Mouse (Mus musculus) embryonic facial prominence, embryonic 14.5 days (tissue): ENCODE data around the gene Zdhhc4. TPM values are rescaled to one million over a fixed set of nuclear protein-coding genes. Genes with fewer than 3 reads are reported as not detected.

ENCODE experiments used
- ATAC-seq: fragments of 200-750 bp; cut with Nextera tagmentation; 2 replicates; pipeline ENCODE4 v1.8.0; 2017; ENCODE audit warnings: low read depth, moderate number of reproducible peaks, moderate TSS enrichment
- DNase-seq: peaks from one replicate; pipeline ENCODE4 v3.0.0-alpha.2; 2015; ENCODE audit warnings: low spot score
- H3K27ac ChIP-seq: fragments of 300-500 bp; sonication (generic); replicated peaks from 2 replicates; pipeline ENCODE4 v1.5.1; 2014; ENCODE audit warnings: low read depth, mild to moderate bottlenecking, low read length, moderate library complexity
- H3K27me3 ChIP-seq: fragments of 300-500 bp; sonication (generic); replicated peaks from 2 replicates; pipeline ENCODE4 v1.6.1; 2014; ENCODE audit warnings: low read length; ENCODE audit not compliant: control insufficient read depth, insufficient read depth
- H3K36me3 ChIP-seq: fragments of 300-500 bp; sonication (generic); 2 replicates; pipeline ENCODE4 v1.6.1; 2014; ENCODE audit warnings: low read length, mixed read lengths; ENCODE audit not compliant: control insufficient read depth, insufficient read depth
- H3K4me1 ChIP-seq: fragments of 300-500 bp; sonication (generic); 2 replicates; pipeline ENCODE4 v1.6.1; 2014; ENCODE audit warnings: antibody characterized with exemption, low read length; ENCODE audit not compliant: control insufficient read depth, insufficient read depth
- H3K4me2 ChIP-seq: fragments of 300-500 bp; sonication (generic); 2 replicates; pipeline ENCODE4 v1.6.1; 2014; ENCODE audit warnings: low read depth, mild to moderate bottlenecking, low read length, moderate library complexity, mixed read lengths
- H3K4me3 ChIP-seq: fragments of 300-500 bp; sonication (generic); 2 replicates; pipeline ENCODE4 v1.5.1; 2014; ENCODE audit warnings: low read depth, mild to moderate bottlenecking, low read length
- H3K9ac ChIP-seq: fragments of 300-500 bp; sonication (generic); 2 replicates; pipeline ENCODE4 v1.6.1; 2014; ENCODE audit warnings: low read depth, mild to moderate bottlenecking, low read length, moderate library complexity, mixed read lengths
- H3K9me3 ChIP-seq: fragments of 300-500 bp; sonication (generic); 2 replicates; pipeline ENCODE4 v1.6.1; 2016; ENCODE audit warnings: low read length; ENCODE audit not compliant: control insufficient read depth
- WGBS: fragments of 180-500 bp; shearing (Covaris S2); extraction: QIAGEN DNeasy Blood & Tissue Kit; methylation state at CpG from one replicate; pipeline ENCODE4 v1.1.7; 2014; 5-methylcytosine and 5-hydroxymethylcytosine counted together
- polyA plus RNA-seq: library from polyadenylated mRNA; unstranded; fragments of >200 nt; fragmentation: Nextera tagmentation; extraction: Ambion mirVana; gene quantifications from 2 replicates; pipeline ENCODE4 v1.2.1, GENCODE M21; 2014

Zdhhc4 gene
- polyA plus RNA-seq, 1 experiment from 2014 or later: 68.3 TPM

DNA sequence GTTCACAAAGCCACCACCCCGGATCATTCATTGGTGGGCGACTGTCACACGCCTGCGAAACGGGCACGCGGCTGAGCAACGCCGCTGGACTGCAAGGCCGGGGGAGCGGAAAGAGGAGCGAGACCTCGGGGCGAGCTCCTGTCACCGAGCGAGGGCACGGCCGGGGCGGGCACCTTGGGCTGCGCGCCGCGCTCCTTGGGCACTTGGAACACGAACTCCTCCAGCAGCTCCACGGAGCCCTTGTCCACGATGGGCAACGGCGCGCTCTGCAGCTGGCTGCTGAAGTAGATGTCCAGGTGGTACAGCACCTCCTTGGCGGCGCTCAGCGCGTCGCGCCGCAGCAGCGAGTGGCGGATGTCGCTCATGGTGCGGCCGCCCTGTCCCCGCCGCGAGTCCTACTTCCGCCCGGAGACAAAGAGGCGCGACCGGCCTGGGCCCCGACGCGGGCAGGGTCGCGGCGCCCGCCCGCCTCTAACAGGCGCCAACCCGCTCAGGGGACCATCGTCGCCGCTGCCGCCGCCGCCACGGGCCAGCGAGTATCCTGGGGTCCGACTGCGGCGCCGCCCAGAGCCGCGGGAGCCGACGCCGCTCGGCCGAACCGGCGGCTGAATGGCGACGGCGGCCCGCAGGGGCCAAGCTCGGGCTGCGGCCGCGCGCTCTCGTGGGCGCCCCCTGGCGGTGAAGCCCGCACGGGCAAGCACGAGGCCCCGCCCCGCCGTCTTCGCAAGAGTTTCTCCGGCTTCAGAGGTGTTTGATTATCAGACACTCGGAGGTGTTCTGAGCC is 14.1 kb downstream of the Zdhhc4 start, which contains the start of gene E130309D02Rik:
TSS of gene E130309D02Rik (minus strand) at position 631 of the 784 bp plus-strand sequence.
- H3K9me3 ChIP-seq: no peaks in the 10 kb centered on the region
- H3K27ac ChIP-seq: peak within 1 kb of the TSS; percentile 88
- WGBS: under 1% methylated on average over 29 of the region's 101 CpGs
- DNase-seq: peak; percentile 84
- peaks cover 69% of the 10 kb centered on the region for H3K36me3 ChIP-seq
- ATAC-seq: peak; percentile 86
- peak within 1 kb of the TSS; percentile 97 for H3K9ac ChIP-seq
- no peaks in the 10 kb centered on the region for H3K27me3 ChIP-seq
- H3K4me3 ChIP-seq: peak within 1 kb of the TSS; percentile 92
- peak within 1 kb of the TSS; percentile 54 for H3K4me2 ChIP-seq
- H3K4me1 ChIP-seq: peaks cover 12% of the 10 kb centered on the region; the same call in 1 of the 2 replicates

- Histone ChIP-seq H3K4me2 (peak overlapping the region; percentile 54), H3K36me3 (peaks cover 69% of the 10 kb centered on the region), H3K9ac (peak overlapping the region; percentile 97), H3K27me3 (no peaks in the 10 kb centered on the region), H3K4me3 (peak overlapping the region; percentile 92), H3K9me3 (no peaks in the 10 kb centered on the region), H3K4me1 (peaks cover 12% of the 10 kb centered on the region; the same call in 1 of the 2 replicates), H3K27ac (no peak overlapping the region)
- DNase-seq: peak; percentile 48
- no peak for ATAC-seq
- WGBS: 3% methylated on average over 16 of the region's 16 CpGs
These were observed 14.8 kb downstream of the Zdhhc4 start for GRCm38 (mm10) chr5:143314183-143314729.

- H3K4me2 ChIP-seq: no peak overlapping the region
- WGBS: 66% methylated on average over 8 of the region's 8 CpGs
- peak; percentile 72 for DNase-seq
- no peak overlapping the region for H3K9ac ChIP-seq
- no peaks in the 10 kb centered on the region for H3K27me3 ChIP-seq
- no peak overlapping the region for H3K27ac ChIP-seq
- H3K36me3 ChIP-seq: peaks cover 71% of the 10 kb centered on the region
- peaks cover 12% of the 10 kb centered on the region; the same call in 1 of the 2 replicates for H3K4me1 ChIP-seq
- no peak overlapping the region for H3K4me3 ChIP-seq
- ATAC-seq: no peak
- H3K9me3 ChIP-seq: no peaks in the 10 kb centered on the region
These were observed 17.2 kb downstream of the Zdhhc4 start for GRCm38 (mm10) chr5:143311886-143312285.

- H3K27me3 ChIP-seq: no peaks in the 10 kb centered on the region
- peaks cover 12% of the 10 kb centered on the region; the same call in 1 of the 2 replicates for H3K4me1 ChIP-seq
- H3K4me2 ChIP-seq: no peak overlapping the region
- no peak for DNase-seq
- H3K9ac ChIP-seq: no peak overlapping the region
- 82% methylated on average over 7 of the region's 7 CpGs for WGBS
- H3K27ac ChIP-seq: no peak overlapping the region
- H3K36me3 ChIP-seq: peaks cover 80% of the 10 kb centered on the region
- no peak for ATAC-seq
- H3K4me3 ChIP-seq: no peak overlapping the region
- H3K9me3 ChIP-seq: no peaks in the 10 kb centered on the region
These were observed 19.1 kb downstream of the Zdhhc4 start for GRCm38 (mm10) chr5:143309916-143310315.

- 93% methylated on average over 5 of the region's 5 CpGs for WGBS
These were observed 20.2 kb downstream of the Zdhhc4 start for GRCm38 (mm10) chr5:143308825-143309224.

GRCm38 (mm10) chr5:143304251-143304650 is 24.8 kb downstream of the Zdhhc4 start:
- no peak overlapping the region for H3K9ac ChIP-seq
- WGBS: 88% methylated on average over 7 of the region's 7 CpGs
- DNase-seq: no peak
- no peak overlapping the region for H3K4me2 ChIP-seq
- H3K36me3 ChIP-seq: peaks cover 93% of the 10 kb centered on the region
- no peak overlapping the region for H3K27ac ChIP-seq
- ATAC-seq: no peak
- no peaks in the 10 kb centered on the region for H3K4me1 ChIP-seq
- no peak overlapping the region for H3K4me3 ChIP-seq
- H3K9me3 ChIP-seq: 0 out of 2 replicates have a peak, but pooled peaks cover 3% of the 10 kb centered on the region
- no peaks in the 10 kb centered on the region for H3K27me3 ChIP-seq

More at GRCm38 (mm10) chr5:143308825-143309224, 20.2 kb downstream of the Zdhhc4 start:
- no peaks in the 10 kb centered on the region for H3K9me3 ChIP-seq
- no peak overlapping the region for H3K9ac ChIP-seq
- DNase-seq (no peak), ATAC-seq (no peak)
- peaks cover 89% of the 10 kb centered on the region for H3K36me3 ChIP-seq
- no peak overlapping the region for H3K27ac ChIP-seq
- no peak overlapping the region for H3K4me3 ChIP-seq
- H3K4me2 ChIP-seq: no peak overlapping the region
- no peaks in the 10 kb centered on the region for H3K27me3 ChIP-seq
- peaks cover 8% of the 10 kb centered on the region; the same call in 1 of the 2 replicates for H3K4me1 ChIP-seq

GRCm38 (mm10) chr5:143301296-143301695 is 27.8 kb downstream of the Zdhhc4 start:
- DNase-seq: no peak
- Histone ChIP-seq H3K4me3 (no peak overlapping the region), H3K36me3 (peaks cover 73% of the 10 kb centered on the region), H3K9ac (no peak overlapping the region), H3K4me2 (no peak overlapping the region), H3K9me3 (0 out of 2 replicates have a peak, but pooled peaks cover 3% of the 10 kb centered on the region), H3K27me3 (no peaks in the 10 kb centered on the region), H3K27ac (no peak overlapping the region), H3K4me1 (no peaks in the 10 kb centered on the region)
- WGBS: 79% methylated on average over 7 of the region's 8 CpGs
- ATAC-seq: no peak

DNA sequence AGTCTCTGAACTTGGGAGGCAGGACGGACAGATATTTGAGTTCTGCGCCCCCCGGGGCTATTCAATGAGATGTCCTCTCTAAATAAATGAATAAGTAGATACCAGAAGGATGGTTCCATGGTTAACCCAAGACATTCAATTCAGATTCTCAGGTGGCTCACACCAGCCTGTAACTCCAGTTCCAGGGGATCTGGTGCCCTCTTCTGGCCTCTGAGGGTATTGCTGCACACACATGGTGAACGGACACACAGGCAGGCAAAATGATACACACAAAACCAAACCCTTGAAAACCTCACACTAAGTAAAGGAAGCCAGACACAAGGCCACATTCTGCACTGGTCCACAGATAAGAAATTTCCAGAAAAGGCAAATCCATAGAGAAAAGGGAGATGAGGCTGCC is 29.4 kb downstream of the Zdhhc4 start:
- 0 out of 2 replicates have a peak, but pooled peaks cover 3% of the 10 kb centered on the region for H3K9me3 ChIP-seq

More for the DNA sequence above, 29.4 kb downstream of the Zdhhc4 start:
- Histone ChIP-seq H3K4me3 (no peak overlapping the region), H3K4me2 (no peak overlapping the region), H3K9ac (no peak overlapping the region), H3K27ac (no peak overlapping the region), H3K27me3 (no peaks in the 10 kb centered on the region), H3K36me3 (peaks cover 57% of the 10 kb centered on the region), H3K4me1 (no peaks in the 10 kb centered on the region)
- ATAC-seq: no peak
- 94% methylated on average over 4 of the region's 4 CpGs for WGBS
- no peak for DNase-seq
